Mouse (Mus musculus) cerebellum, adult (tissue): ENCODE results near the gene Rras.
"Not testable (repeated sequence)": the region's sequence is repeated elsewhere in the genome, so short reads cannot be mapped to it uniquely, and the experiment has no call there.

Source experiments
- ATAC-seq: cut with Nextera tagmentation; 2 replicates; pipeline ENCODE4 v1.9.2; 2017; ENCODE audit warnings: mild to moderate bottlenecking, moderate library complexity, mixed read lengths; ENCODE audit not compliant: insufficient number of reproducible peaks, low FRiP score, low TSS enrichment

Rras gene

DNA sequence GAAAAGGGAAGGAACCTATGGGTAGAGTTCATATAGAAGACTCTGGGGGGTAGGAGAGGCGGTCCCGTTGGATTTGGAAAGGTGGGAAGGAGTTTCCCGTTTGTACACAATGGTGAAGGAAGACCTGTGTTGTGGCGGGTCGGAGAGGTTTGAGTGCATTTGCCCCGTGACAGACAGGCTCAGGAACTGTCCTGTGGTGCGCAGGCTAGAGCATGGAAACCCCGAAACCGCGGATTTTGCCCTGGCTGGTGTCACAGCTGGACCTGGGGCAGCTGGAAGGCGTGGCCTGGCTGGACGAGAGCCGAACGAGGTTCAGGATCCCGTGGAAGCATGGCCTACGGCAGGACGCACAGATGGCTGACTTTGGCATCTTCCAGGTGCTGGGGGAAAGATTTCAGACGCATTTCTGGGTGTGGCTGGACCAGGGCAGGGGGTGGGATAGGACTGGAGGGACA, 19.2 kb upstream of the Rras start, which contains the start of gene Bcl2l12:
TSS of gene Bcl2l12 (minus strand) at position 212 of the 455 bp plus-strand sequence.
- ATAC-seq, result no peak

DNA sequence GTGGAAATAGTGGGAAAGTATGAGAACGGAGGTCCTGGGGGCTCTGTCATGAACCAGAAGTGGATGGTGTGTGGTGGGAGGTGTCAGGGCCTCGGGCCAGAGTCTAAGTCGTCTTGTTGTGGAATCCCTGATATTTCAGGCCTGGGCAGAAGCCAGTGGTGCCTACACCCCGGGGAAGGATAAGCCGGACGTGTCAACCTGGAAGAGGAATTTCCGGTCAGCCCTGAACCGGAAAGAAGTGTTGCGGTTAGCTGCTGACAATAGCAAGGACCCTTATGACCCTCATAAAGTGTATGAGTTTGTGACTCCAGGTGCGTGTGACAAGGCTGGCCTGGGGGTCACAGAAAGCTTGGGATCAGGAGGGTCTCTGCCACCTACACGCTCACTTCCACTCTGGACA, 18.0 kb upstream of the Rras start:
- ATAC-seq, result no peak

GRCm38 (mm10) chr7:45000539-45001114, 17.1 kb upstream of the Rras start:
- ATAC-seq, result no peak

GRCm38 (mm10) chr7:45002440-45002839, 15.3 kb upstream of the Rras start:
- no peak for ATAC-seq

DNA sequence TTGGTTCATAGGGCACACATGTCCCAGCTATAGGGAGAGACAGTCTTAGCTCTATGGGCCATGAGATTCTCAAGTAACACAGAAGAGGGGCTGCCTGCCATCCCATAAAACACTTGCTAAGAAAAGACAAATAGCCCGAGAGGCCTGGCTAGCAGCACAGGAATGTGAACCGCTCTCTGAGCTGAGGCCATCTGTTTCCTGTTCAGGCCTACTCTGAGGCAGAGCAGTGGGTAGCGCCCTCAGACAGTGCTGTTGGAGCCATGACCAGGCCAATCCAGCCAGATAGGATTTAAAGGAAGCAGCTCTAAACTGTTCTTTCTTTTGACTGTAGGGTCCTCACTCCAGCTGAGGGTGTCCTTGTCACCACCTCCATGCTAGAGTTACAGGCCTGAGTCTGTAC, 13.2 kb upstream of the Rras start:
- no peak for ATAC-seq

DNA sequence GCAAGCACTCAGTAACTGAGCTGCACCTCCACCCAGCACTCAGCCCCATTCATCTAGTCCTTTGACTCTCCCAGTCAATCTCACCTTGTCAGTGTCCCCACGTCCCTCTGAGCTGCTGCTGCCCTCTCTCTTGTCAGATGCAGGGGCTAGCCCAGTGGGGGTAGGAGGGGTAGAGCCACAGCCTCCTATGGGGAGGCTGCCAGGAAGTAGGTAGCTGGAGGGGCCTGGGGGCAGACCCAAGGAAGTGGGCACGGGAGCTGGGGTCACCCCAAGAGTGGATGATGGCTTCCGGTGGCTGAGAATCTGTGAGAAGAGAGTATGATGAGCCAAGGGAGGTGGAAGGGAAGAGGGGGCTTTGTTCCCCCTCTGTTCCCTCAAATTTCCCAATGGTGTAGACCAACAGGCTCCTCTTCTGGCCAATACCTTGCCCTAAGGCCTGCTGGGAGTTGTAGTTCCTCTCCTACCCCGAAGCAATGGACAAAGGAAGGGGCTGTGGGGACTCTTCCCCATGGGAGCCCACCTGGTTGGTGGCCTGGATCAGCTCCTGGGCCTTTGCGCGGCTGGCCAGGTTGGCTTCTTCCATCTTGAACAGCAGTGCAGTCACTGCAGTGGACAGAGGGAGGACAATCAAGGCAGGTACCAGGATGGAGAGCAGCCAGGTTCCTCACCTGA, 12.3 kb upstream of the Rras start:
- no peak for ATAC-seq

DNA sequence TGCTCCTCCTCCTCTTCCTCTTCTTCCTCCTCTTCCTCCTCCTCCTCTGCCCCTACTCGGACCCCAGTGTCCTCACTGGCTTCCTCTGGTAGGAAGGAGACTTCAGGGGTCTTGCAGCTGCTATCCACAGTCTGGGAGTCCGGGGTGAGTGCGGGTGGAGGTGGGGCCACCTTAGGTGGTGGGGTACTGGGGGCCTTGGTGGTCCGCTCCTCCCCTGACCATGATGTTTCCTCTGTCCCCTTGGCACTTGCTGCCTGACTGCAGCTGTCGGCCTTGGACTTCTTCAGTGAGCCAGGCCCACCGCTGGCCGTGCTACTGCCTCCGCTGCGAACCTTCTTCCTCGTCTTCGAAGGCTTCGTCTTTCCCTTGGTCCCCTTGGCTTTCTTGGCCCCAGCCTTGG, 11.3 kb upstream of the Rras start:
- ATAC-seq, result no peak

GRCm38 (mm10) chr7:45007141-45007540, 10.6 kb upstream of the Rras start:
- no peak for ATAC-seq

- ATAC-seq, result no peak
Observed at GRCm38 (mm10) chr7:45007846-45008245, 9.9 kb upstream of the Rras start.

DNA sequence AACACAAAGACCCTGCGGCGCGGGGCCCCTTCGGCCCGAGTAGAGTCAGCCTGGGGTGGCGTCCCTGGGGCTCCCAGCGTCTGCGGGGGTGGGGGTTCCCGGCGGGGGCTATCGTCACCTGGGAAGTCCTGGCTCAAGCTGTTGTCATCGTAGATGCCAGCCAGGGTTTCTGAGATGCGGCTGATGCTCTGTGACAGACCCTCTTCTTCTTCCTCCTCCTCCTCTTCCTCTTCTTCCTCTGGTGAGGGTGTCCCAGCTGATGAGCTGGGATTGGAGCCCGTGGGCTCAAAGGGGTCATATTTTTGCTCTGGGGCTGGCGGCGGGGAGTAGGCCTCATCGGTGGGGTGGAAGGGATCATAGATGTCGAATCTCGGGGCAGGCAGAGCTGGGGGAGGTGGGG, 9.3 kb upstream of the Rras start:
- ATAC-seq, result no peak

GRCm38 (mm10) chr7:45012011-45012410, 5.8 kb upstream of the Rras start:
- no peak for ATAC-seq

- ATAC-seq, result no peak
Observed at GRCm38 (mm10) chr7:45012824-45013223, 4.9 kb upstream of the Rras start.

DNA sequence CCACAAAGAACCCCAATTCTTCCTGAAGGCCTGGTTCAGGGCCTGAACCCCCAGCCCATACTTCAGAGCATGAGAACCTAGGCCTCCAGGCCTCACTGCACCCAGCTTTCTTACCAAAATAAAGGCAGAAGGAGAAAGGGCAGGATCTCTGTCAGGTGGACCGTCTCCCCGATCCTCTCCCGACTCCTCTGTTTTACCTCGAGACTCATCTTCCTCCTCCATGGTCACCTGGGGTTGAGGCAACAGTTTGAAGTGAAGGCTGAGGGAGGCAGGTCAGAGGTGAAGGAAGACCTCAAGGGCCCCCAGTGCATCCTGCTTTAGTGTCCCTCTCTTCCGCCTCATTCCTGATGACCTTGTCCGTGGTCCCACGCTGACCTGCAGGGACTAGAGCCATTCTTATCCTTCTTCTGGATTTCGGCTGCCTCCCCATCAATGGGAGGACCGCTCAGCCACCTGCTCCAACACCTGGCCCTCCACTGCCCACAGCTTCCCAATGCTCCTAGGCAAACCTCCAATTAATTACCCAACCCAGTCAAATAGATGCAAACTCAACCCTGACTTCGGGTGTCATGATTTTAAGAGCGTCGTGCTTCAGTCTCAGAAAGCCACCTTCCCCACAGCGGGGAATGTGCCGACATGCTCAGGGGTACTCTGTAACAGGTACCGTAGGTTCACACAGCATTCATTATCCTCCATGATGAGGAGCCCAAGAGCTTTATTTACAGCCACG, 4.2 kb upstream of the Rras start:
- no peak for ATAC-seq

- no peak for ATAC-seq
Observed at GRCm38 (mm10) chr7:45014096-45014451, 3.7 kb upstream of the Rras start.

GRCm38 (mm10) chr7:45015344-45015956, 2.3 kb upstream of the Rras start:
- peak; percentile 21; the same call in 1 of the 2 replicates for ATAC-seq

DNA sequence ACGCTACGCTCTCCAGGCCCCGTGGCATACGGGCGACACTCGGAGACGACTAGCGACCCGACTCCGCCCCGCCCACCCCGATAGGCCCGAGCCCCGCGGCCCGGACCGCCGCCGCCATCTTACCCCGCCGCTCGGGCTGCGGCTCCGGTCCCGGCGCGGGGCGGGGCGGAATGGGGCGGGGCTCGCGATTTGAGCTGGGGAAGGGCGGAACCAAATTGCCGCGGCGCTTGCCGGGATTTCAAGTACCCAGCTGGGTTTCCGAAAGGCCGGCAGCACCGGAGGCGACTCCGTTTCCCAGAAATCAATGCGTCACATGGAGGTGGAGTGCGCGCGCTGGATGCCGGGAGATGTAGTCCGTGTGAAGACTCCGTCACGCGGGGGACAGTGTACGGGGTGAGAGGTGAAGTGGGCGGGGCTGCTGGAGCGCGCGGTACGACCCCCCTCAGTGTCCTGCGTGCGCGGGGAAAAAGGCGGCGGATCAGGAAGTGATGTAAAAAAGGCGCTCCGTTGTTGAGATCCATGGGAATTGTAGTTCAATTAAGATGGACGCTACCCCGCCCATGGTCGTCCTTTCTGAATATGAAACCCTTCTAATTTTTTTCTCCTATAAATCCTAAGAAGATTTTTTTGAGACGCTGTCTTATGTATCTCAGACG, 1.7 kb upstream of the Rras start, which contains the start of gene Scaf1:
TSS of gene Scaf1 (minus strand) at position 407 of the 656 bp plus-strand sequence.
- peak; percentile 70 for ATAC-seq

DNA sequence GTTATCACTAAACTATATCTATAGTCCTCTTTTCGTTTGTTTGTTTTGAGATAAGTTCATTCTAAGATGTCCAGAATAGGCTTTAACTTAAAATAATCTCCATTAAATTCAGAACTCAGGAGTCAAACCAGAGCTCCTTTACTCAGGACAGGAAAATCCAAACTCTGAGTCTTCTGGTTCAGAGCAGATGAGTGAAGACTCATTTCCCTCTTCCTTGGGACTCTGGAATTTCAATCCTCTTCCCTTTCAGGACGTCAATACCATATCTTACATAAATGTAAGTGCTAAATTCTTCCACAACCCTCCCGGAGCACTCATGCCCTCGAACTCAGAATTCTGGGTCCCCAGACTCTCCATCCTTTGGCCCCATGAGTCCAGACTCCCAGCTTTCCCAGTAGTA, 1.0 kb upstream of the Rras start:
- no peak for ATAC-seq

DNA sequence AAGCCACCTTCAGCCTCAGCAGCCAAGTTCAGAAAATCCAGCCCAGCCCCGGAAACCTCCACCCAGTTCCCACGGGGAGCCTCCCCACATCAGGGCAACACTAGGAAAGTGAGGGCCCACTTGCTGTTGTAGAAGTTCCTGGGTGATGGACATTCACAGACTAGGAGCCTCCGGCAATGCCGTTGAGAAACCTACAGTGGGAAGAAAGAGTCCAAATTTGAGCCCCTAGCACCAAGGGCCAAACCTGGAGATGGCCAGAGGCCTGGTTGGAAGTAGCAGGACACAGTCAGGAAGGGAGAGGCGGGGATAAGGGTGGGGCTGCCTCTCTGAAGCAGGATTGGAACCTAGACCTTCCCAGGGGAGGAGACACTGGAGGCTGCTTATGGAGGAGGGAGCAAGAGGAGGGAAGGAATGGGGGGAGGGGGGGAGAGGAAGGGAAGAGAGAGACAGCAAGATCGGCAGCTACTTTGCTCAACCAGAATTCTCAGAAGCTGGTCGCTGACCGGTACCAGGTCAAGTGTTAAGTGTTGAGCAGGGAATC, 1.3 kb downstream of the Rras start:
- ATAC-seq, result no peak

GRCm38 (mm10) chr7:45020225-45020624, 2.5 kb downstream of the Rras start:
- ATAC-seq, result no peak

DNA sequence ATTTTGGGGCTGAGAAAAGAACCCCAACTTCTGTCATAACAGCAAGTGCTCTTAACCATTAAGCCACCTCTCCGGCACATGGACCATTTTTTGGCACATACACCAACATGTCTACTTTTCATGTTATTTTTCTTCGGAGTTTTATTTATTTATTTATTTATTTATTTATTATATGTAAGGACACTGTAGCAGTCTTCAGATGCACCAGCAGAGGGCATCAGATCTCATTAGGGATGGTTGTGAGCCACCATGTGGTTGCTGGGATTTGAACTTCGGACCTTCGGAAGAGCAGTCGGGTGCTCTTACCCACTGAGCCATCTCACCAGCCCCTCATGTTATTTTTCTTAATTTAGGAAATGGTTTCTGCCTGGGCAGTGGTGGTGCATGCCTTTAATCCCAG, 6.0 kb downstream of the Rras start:
- not testable (repeated sequence) for ATAC-seq
